Mouse (Mus musculus): ENCODE measurements at regions not wholly inside any gene's neighbourhood (a gene's known extent, or its start where the extent isn't known, plus 50 kb on each side); places are given as distances from the start of the nearest gene placed in this dataset.
A peak's percentile ranks its signal among the peaks of the same experiment; 100 is the strongest.

DNA sequence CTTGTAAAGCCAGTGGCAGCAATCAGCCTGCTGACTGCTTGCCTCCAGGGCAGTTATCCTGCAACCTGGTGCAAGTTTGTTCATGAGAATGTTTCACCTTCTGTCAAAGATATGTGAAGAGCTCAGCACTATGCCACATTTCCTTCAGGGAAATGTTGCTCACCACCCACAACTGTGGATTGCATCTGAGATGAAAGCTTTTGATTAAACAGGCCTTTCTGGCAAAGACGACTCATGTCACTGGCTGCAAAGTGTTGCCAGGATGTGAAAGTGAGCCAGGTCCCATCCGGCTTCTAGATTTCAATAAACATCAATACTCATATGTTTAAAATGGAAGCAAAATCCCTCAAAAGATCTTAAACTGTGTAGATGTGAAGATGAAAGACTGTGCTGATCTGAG is 2121.0 kb downstream of the Gm37988 start:
- no peak for DNase-seq

- DNase-seq: no peak
Measured at GRCm38 (mm10) chr1:6931876-6932275, 2124.2 kb downstream of the Gm37988 start.

GRCm38 (mm10) chr1:6969838-6970237 is 2162.1 kb downstream of the Gm37988 start:
- no peak for DNase-seq

GRCm38 (mm10) chr1:6973749-6974327 is 2166.1 kb downstream of the Gm37988 start:
- no peak for DNase-seq

- DNase-seq: no peak
Measured at GRCm38 (mm10) chr1:6979626-6980025, 2171.9 kb downstream of the Gm37988 start.

- no peak for DNase-seq
Measured at GRCm38 (mm10) chr1:6984226-6984625, 2176.5 kb downstream of the Gm37988 start.

GRCm38 (mm10) chr1:6997611-6998010 is 2189.9 kb downstream of the Gm37988 start:
- peak in 1 of 2 experiments; percentile 9 for DNase-seq

GRCm38 (mm10) chr1:7010184-7010583 is 2202.5 kb downstream of the Gm37988 start:
- DNase-seq: peak; percentile 29 to 34

All from B cell, adult 2 months (primary cell).